Mouse (Mus musculus): ENCODE data around the gene 4933407L21Rik.

Gene 4933407L21Rik

DNA sequence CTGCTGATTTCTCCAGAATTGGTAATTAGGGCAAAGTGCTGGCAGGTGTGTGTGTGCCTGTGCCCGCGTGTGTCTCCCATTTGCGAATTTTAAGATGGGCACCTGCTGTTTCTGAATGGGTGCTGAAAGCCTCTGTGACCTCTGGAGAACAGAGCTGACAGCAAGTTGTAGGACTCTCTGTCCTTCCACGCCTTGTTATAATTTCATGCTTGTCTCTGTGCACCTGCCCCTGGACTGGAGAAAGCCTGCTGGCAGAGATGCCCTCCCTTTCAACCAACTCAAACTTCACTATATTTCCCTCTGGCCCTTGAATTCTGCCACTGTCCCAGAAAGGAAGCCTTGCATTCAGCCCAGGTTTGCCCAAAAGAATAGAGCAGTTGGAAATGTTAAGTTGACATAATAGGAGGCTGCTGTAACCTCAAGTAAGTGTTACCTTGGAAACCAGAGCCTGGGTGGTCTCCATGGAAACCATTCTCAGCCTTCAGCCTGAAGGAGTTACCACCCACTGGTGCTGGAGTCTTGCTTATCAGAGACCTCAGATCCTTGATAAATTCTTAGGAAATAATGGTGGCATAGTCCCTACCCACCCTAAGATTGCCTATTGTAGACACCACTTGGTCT, 11.3 kb upstream of the 4933407L21Rik start:
- no peak for DNase-seq

DNA sequence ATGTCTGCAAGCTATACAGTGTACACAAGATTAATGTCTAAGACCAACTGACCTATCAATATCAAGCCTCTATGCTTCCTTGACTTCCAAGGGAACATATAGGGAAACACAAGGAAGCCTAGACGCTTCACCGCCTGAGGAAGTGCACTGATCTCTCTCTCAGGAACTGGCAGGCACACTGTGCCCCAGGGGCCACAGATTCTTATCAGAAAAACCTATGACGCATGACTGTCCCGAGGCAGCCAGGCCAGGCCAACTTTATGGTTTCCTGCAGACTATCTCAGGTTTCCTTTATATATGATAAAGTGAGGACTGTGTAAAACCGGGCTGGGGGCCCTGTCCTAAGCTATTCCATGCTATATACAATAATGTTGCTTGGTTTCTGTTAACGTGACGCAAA, 8.7 kb upstream of the 4933407L21Rik start:
- no peak for DNase-seq

DNA sequence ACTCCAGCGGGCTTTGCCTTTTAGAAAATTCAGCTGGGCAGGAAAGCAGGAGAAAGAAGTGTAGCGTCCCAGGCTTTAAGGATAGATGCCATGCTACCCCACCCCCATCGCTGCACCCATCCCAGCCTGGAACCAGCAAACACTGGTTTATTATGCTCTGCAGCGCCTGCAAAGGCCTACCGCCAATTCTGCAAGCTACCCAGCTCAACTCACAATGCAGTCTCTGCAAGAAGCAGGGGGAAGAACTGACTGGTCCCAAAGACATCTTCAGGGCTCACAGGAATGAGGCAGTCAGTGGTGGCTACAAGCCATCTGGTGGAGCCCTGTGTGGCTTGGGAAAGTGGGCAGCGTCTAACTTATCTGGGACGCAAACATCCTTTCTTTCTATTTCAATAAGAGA, 6.6 kb upstream of the 4933407L21Rik start:
- DNase-seq: peak; percentile 48

DNA sequence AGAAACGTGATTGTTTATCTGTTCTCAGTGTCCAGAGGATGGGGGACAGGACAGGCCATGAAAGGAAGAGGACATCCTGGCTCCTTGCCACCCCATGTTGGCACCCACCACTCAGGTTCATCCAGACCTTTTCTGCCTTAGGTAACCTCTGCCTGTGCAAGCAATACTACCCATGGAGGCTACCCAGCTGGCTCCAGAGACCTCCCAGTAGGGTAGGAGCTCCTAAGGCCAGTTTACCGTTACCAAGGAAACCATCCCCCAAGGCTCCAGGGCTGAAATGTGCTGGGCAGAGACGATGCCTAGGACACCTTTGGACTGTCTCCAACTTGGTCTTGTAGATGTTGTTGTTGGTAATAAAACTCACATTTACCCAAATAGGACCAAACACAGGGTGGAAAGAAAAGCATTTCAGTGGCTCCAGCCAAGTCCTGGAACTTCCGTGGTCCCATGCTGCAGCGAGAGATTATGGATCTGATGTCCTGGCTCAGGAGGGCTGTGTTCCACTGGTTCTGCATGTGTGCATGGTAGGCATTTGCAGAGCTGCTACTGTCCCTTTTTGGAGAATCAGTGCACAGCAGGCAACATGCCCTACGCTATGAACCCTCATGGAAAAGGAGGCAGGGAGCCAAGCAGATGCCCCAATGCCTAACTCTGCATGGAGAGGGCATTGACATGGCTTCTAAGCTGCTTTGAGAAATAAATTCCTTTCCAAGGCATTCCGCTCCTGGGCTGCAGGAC, 6.0 kb upstream of the 4933407L21Rik start:
- no peak for DNase-seq

DNA sequence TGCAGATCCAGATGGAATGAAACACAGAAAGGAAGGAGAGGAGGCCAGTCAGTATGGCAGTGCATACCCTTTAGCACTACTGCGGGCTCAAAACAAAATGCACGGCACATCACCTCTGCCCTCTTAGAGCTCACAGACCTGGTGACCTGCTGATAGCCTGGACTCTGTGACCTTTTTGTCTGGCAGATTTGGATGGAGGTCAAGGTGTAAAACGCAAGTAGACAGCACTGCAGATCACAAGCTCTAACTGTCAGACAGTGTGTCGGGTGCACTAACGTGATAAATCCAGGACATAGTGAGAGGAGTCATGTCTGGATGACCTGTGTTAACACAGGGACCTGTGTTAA, 5.4 kb upstream of the 4933407L21Rik start:
- no peak for DNase-seq

DNA sequence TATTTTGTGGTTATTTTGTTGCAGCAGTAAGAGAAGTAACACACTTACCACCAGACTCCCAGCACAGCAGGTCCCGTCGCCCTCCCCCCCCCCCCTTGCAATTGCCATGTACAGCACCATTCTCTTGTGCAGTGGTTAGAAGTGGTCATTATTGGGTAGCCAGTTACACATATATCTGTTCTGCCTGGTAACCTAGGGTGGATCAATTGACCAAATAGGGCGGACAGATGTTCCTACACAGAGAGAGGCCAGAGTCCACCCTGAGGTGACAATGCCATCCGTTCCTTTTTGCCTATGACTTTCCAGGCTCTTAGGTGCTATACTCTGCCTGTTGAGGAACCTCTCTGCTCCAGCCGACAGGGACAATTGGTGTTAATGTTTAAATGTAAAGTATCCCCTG, 3.1 kb upstream of the 4933407L21Rik start:
- no peak for DNase-seq

DNA sequence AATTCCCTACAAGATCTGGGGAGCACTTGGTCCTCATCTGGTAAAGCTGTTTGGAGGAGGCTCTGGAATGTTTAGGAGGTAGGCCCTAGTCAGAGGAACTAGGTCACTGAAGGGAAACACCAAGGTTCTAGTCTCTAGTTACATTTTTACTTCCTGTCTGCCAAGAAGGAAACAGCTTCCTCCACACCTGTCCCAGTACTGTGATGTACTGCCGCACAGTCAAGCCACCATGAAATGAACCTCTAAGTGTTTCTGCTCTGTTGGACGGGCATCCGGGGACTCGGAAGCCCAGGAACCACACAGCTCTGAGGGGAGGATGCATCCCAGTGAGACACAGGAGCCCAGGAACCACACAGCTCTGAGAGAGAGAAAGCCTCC, 394 bp downstream of the 4933407L21Rik start:
- DNase-seq: no peak

DNA sequence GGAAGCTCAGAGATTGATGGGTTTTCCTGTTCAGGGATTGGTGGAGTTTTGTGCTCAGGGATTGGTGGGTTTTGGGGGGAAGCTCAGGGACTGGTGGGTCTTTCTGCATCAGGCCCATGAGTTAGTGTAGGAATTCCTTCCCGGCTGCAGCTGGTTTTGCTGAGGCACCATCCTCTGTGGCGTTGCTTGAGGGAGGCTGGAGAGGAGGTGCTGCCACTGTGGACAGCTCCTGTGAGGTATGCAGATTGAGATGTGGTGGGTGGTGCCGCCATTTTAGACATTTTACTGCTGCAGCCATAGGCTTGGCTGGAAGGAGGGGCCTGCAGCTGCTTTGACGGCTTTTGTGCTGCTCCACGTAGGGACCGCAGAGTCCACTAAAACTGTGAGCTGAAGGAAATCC, 1.1 kb downstream of the 4933407L21Rik start:
- DNase-seq: no peak

DNA sequence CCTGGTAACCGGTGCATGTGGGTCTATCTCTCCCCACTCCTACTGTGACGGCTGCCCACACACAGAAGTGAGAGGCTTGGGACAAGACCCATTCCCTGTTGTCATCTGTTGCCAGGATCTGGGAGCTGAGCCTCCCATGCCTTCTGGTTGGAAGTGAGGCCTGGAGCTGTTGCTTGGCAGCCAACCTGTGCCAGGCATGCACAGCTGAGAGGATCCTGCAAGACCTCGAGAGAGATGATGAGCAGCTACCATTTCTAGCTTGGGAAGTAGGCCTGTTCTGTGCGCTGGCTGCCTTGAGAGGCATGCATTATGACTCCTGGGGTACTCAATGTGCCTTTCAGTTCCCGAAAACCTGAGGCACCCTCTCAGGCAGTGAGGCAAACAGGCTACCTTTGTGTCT, 2.9 kb downstream of the 4933407L21Rik start:
- DNase-seq: no peak

DNA sequence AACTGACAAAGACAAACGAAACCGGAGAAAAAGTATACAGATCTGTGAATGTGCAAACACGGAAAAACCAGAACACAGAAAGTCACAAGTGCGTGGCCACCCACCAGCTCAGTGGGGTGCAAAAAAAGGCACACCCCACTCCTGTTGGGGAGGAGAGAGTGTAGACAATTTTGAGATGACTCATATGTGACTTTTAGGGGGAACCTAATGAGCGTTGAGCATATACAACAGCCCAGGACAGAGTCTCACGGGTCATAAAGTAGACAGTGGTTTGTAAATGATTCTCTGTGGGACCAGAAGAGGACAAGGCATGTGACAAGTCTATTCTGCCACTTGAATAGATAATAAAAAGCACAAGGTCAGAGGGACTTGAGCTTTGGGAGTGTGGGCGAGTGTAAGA, 4.9 kb downstream of the 4933407L21Rik start:
- DNase-seq: no peak

DNA sequence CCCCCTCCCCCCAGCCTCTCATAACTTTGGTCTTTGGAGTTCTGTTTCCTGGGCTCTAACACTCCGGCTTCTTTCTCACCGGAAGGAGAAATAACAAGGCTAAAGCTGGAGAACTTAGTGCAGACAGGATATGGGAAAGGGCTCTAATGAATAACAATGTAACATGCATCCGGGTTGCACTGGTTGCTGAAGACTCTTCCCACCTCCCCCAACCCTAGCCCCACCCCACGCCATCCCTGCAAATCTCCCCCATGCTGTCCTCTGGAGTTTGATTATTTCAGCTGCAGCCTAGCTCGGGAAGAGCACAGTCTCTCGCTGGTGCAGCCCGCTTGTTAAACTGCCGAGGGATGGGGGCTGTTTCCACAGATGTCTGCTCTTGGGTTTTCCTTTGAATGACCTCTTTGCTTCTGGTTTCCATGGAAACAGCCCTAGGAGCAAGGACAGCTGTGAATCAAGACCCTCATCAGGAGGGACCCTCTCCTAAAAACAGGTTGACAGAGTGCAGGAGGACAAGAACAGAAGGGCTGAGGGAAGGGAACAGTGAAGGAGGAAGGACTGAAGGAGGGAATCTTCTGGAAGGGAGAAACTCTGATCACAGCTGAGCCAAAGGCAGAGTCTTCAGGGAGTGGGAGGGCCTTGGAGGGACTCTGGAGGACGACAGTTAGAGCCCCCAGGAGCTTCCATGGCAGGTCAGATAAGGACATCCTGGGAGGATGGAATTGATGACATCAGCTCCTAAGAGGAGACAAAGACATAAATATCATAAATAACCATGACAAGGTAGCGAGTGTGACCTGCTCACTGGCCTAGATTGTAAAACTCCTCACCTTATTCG, 5.6 kb downstream of the 4933407L21Rik start:
- no peak for DNase-seq

DNA sequence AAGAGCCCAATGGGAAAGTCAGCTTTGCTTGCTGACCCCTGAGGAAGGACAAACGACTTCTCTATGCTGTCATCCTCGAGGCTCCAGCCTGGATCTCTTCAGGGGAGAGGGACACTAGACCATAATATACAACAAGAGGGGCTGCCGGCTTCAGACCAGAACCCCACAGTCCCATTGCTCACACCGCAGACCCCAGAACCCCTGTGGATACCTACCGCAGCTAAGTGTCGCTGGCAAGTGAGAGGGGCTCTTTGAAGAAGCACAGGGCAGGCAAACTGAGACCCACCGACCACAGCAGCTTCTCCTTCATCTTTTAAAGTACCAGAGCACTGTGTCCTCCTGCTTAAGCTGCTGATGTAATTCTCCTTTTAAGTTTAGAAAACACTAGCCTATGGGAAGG, 6.3 kb downstream of the 4933407L21Rik start:
- no peak for DNase-seq

DNA sequence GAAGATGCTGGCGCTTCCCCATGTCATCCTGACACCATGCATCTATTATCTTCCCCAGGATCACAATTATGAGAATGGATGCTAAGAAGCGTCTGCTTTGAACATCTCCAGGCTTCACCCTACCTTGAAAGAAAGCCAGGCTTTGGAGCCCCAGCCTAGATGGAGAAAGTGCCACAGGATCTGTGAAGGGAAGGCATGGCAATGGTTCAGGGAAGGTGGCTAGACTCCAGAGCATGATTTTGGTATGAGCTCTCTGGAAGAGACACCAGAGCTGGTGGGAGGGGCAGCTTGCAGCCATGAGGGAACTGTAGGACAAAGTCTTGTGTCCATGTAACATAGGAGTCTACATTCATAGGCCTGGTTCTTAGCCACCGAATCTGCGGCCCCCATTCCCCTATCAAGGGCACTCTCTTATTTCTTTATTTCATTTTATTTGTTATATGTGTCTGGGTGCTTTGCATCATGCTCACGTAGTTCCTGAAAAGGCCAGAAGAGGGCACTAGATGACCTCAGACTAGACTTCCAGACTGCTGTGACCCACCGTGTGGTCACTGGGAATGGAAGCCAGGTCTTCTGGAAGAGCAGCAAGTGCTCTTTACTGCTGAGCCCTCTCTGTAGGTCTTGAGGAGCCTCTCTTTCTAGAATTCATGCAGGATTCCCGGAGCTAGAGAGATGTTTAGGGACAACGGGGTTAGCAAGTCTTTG, 7.0 kb downstream of the 4933407L21Rik start:
- DNase-seq: peak; percentile 58

DNA sequence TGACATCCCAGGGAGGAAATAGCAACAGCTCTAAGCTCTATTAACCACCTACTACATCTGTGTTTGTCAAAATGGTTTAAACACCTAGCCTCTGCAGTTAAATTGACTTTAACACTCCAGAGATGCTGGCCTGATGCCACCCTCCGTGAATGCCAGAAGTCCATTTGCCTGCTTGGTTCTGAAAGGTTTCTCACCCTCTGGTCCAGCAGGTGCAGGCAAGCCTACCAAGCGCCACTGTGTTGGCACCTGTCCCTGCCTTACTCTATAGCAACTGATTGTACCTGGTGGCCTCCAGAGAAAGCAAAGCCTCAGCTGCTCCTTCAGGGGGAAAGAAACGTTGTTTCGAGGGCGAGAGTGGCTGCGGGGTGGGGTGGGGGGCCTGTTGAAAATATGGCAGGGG, 8.0 kb downstream of the 4933407L21Rik start:
- DNase-seq: no peak

DNA sequence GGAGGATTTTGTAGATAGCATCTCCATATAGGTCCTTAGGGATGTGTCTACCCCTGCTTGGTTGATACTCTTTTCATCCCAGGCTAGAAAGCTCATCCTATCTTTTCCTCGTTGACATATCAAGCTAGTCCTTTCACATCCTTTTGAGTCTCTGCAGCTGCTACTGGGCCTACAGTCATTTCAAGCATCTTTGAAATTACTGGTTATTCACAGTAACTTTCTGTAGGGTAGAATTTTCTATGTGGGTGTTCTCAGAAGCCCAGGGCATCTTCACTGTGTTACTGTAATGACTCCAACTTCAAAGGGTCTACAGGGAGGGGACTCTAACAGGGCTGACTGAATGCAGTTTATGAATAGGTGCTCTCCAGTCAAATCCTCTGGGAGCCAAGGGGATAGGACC, 9.0 kb downstream of the 4933407L21Rik start:
- DNase-seq: no peak

DNA sequence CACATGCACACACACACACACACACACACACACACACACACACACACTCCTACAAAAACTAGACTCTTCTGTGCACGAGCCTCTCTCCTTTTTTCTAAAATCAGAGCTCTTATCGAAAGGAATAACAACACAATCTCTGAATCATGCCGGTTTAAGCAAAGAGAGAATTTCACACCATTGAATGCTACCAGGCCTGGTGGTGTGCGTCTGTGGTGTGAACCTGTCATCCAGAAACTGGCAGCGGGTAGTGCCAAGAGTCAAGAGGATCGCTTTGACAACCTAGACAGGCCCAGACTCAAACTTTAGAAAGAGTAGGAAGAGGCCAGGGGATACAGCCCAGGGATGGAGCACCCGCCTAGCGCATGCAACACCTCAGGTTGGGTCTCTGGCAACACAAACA, 14.0 kb downstream of the 4933407L21Rik start:
- DNase-seq: no peak

DNA sequence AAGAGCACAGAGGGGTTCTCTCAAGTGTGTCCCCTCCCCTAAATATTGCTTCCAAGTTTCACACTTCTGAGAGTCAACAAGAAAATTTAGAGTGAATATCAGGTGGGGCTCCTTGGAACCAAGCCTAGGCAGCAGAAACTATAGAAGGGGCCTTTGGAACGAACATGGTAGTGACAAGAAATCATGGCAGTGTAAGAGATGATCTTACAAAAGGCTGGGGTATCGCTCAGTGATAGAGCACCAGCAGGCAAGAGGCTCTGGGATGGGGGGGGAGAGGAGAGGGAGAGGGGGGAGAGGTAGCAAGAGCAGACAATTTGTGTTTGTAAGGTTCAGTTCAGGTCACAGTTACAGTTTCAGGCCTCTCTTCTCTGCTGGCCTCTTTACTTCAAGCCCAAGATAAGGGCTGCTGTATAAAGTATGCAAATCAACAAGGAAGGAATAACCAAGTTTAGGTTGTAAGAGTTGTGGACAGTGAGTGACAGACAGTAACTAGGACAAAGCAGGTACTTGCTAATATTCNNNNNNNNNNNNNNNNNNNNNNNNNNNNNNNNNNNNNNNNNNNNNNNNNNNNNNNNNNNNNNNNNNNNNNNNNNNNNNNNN, 20.9 kb downstream of the 4933407L21Rik start:
- DNase-seq: no peak

DNA sequence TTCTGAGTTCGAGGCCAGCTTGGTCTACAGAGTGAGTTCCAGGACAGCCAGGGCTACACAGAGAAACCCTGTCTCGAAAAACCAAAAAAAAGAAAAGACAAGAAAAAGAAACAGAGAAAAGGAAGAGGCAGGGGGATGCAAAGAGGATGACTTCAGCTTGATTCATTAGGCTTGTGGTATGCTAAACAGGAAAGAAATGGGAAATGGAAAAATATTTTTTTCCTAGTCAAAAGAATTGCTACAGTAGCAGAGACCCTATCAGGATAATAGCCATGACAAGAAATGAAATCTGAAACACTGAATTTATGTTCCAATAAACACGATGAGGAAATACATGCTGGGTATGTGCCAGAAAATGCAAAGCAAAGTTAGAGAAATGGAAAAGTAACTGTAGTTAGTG, 26.9 kb downstream of the 4933407L21Rik start:
- DNase-seq: no peak

DNA sequence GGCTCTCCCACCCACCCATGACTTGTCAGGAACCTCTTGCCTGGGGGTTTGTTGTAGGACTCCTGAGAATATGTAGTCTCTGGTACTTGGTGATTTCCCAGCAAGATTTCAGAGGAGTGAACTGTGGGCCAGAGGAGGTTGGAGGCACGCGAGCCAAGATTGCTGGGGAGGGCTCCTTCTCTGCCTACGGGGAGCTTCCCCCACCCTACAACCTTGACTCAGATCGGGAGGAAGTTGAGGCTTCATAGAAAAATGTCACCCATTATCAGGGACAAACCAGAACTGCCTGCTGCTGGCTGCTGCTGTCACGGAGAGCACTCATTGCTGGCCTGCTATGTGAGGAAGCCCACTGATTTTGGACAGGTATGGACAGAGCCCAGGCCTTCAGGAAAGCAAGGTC, 29.0 kb downstream of the 4933407L21Rik start:
- no peak for DNase-seq

DNA sequence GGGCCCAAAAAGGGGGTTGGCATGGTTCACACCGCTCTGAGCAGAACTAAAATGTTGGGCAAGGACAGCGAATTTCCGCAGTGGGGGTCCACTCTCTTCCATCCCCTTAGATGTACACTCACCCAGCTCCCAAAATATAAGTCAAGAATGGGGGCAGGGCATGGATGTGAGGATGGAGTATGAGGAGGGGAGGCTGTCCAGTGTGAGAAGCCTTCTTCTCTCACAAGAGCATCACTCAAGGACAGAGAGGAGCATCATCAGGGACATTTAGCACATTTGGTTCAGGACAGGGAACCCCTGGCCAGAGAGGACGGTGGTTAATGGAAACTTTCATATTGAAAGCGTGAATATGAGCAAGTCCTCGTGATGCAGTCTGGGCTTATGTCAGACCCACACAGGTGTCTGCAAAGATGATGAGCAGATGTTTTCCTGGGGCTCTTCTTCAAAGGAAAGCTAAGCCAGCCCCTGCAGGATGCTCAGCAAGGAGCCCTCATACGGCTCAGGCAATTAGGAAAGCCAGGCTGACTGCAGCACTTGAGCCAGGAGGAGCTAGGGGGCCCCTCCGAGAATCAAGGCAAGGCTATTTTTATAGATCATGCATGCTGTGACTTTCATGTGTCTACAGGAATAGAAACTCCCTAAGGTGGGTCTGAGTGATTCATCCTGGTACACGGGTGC, 29.8 kb downstream of the 4933407L21Rik start:
- DNase-seq: no peak

DNA sequence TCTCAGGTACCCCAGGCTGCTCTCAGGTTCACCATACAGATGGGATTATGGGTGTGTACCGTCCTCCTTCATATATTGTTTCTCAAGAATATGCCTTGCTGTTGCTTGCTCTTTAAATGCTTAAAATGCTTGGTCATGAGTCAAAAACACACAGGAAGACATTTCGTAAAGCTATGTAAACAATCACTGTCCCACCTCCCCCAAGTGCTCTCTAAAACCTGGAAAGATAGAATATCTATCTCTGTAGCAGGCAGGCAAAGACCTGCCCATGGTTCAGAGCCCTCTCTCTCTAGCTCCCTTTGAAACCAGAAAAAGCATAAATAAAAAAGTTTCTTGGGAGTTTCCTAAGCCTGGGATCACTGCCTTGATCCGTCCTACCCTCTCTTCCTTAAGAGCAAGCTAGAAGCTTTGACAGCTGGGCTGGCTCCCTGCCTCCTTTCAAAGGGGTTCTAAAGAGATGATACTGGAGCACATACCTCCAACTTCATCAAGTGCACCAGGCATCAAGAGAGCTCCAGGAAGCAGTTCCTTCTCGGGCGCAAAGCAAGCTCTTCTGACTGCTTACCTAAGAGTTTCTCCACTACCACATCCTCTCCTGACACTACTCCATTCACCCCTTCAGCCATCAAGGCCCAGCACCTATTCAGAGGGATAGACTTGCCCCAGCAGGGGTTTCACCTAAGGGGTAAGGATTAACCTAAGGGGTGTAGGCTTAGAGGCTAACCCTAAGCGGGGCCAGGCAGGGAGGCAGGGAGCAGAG, 31.0 kb downstream of the 4933407L21Rik start:
- no peak for DNase-seq

DNA sequence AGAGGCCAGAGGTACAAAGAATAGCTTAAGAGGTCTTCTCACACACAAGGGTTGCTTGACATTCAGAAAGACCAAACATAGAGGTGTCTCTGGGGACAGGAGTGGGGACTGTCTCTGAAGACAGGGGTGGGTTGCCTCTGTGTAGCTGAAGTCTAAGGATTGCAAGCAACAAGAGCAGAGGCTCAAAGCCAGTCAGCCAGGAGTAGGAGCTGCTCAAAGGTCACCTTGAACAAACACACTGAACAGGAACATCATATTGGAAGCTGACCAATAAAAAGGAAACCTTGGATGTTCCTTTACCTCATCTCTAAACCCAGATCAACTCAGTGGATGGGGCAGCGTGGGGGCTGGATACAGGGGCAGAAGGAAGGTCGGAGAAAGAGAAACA, 31.6 kb downstream of the 4933407L21Rik start:
- DNase-seq: no peak

Data from right cerebral cortex, postnatal 14 days (tissue).